Mouse (Mus musculus) cerebellum, adult (tissue): ENCODE results near the gene Clec1a.

Source experiments
- ATAC-seq: cut with Nextera tagmentation; 2 replicates; pipeline ENCODE4 v1.9.2; 2017; ENCODE audit warnings: mild to moderate bottlenecking, moderate library complexity, mixed read lengths; ENCODE audit not compliant: insufficient number of reproducible peaks, low FRiP score, low TSS enrichment

Gene Clec1a

GRCm38 (mm10) chr6:129407324-129407723 is 44.5 kb downstream of the Clec1a start:
- ATAC-seq: no peak

GRCm38 (mm10) chr6:129405999-129406398 is 45.8 kb downstream of the Clec1a start:
- no peak for ATAC-seq

GRCm38 (mm10) chr6:129403391-129403790 is 48.4 kb downstream of the Clec1a start:
- no peak for ATAC-seq

- ATAC-seq: no peak
Measured at GRCm38 (mm10) chr6:129402404-129402803, 49.4 kb downstream of the Clec1a start.

GRCm38 (mm10) chr6:129399945-129400344 is 51.9 kb downstream of the Clec1a start:
- ATAC-seq: no peak

GRCm38 (mm10) chr6:129396997-129397396 is 54.8 kb downstream of the Clec1a start, which contains the start of gene Clec1b:
Clec1b (plus strand) TSS chr6:129397297.
- ATAC-seq: no peak

- no peak for ATAC-seq
Measured at GRCm38 (mm10) chr6:129393732-129394131, 58.1 kb downstream of the Clec1a start.

GRCm38 (mm10) chr6:129393087-129393720 is 58.6 kb downstream of the Clec1a start:
- ATAC-seq: no peak

- no peak for ATAC-seq
Measured at GRCm38 (mm10) chr6:129385774-129386173, 66.0 kb downstream of the Clec1a start, which contains the start of gene Clec12b. Clec12b (minus strand) TSS chr6:129385874.

GRCm38 (mm10) chr6:129385000-129385399 is 66.8 kb downstream of the Clec1a start:
- ATAC-seq: no peak

GRCm38 (mm10) chr6:129383466-129383865 is 68.3 kb downstream of the Clec1a start:
- ATAC-seq: no peak

- ATAC-seq: no peak
Measured at GRCm38 (mm10) chr6:129381736-129382135, 70.1 kb downstream of the Clec1a start.

- no peak for ATAC-seq
Measured at GRCm38 (mm10) chr6:129380454-129380853, 71.3 kb downstream of the Clec1a start.

GRCm38 (mm10) chr6:129374937-129375471 is 76.8 kb downstream of the Clec1a start:
- no peak for ATAC-seq
